Mouse (Mus musculus): Measurements from ENCODE around the gene Acr. TPM values are rescaled to one million over a fixed set of nuclear protein-coding genes. Genes with fewer than 3 reads are reported as not detected.

The Acr gene
- polyA plus RNA-seq, 1 experiment from 2014 or later = 0.14 TPM

DNA sequence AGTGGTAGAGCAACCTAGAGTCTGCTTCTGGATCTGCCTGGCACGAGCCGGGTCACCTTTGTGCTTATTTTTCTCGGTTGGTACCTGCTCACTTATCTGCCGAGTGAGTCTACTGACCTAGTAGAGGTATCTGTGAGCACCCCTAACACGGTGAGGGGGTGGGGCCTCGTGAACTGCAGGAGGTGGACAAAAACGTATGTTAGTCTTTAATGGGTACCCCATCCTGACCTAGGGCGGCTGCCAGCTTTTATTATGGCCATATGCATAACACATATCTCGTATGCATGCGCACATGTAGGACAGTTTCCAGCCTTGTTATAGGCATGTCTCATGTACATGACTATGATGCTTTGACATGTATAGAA is 34.3 kb upstream of the Acr start:
- Histone ChIP-seq H3K4me2 (ENCODE audit: low read depth, low read length) (no peak overlapping the region), H3K36me3 (ENCODE audit: control insufficient read depth, insufficient read depth, low read length) (no peaks in the 10 kb centered on the region), H3K27ac (ENCODE audit: low read length) (no peak overlapping the region), H3K9me3 (ENCODE audit: control insufficient read depth, low read length) (no peaks in the 10 kb centered on the region), H3K4me1 (replicated peaks; ENCODE audit: control insufficient read depth, insufficient read depth, low read length) (no peaks in the 10 kb centered on the region), H3K4me3 (ENCODE audit: low read length) (no peak overlapping the region), H3K27me3 (ENCODE audit: control insufficient read depth, insufficient read depth, low read depth, low read length) (no peaks in the 10 kb centered on the region), H3K9ac (ENCODE audit: low read length) (no peak overlapping the region)
- WGBS = 86% methylated on average over 10 of the region's 10 CpGs
- ATAC-seq (ENCODE audit: low read depth) = no peak

- Histone ChIP-seq H3K27ac (ENCODE audit: low read length) (no peak overlapping the region), H3K36me3 (ENCODE audit: control insufficient read depth, insufficient read depth, low read length) (peaks cover 4% of the 10 kb centered on the region; the same call in 1 of the 2 replicates), H3K4me1 (replicated peaks; ENCODE audit: control insufficient read depth, insufficient read depth, low read length) (0 out of 2 replicates have a peak, but pooled peaks cover 2% of the 10 kb centered on the region), H3K27me3 (ENCODE audit: control insufficient read depth, insufficient read depth, low read depth, low read length) (no peaks in the 10 kb centered on the region), H3K9me3 (ENCODE audit: control insufficient read depth, low read length) (no peaks in the 10 kb centered on the region), H3K4me2 (ENCODE audit: low read depth, low read length) (no peak overlapping the region), H3K9ac (ENCODE audit: low read length) (no peak overlapping the region), H3K4me3 (ENCODE audit: low read length) (no peak overlapping the region)
- 88% methylated on average over 7 of the region's 7 CpGs for WGBS
- no peak for ATAC-seq (ENCODE audit: low read depth)
These were observed 24.0 kb upstream of the Acr start for GRCm38 (mm10) chr15:89544171-89544570.

- H3K27me3 ChIP-seq (ENCODE audit: control insufficient read depth, insufficient read depth, low read depth, low read length) = no peaks in the 10 kb centered on the region
- peak overlapping the region; percentile 51 for H3K4me2 ChIP-seq (ENCODE audit: low read depth, low read length)
- peak overlapping the region; percentile 37 for H3K4me3 ChIP-seq (ENCODE audit: low read length)
- peaks cover 2% of the 10 kb centered on the region; the same call in 1 of the 2 replicates for H3K36me3 ChIP-seq (ENCODE audit: control insufficient read depth, insufficient read depth, low read length)
- H3K4me1 ChIP-seq (replicated peaks; ENCODE audit: control insufficient read depth, insufficient read depth, low read length) = 0 out of 2 replicates have a peak, but pooled peaks cover 2% of the 10 kb centered on the region
- no peak for ATAC-seq (ENCODE audit: low read depth)
- WGBS = 62% methylated on average over 8 of the region's 8 CpGs
- no peaks in the 10 kb centered on the region for H3K9me3 ChIP-seq (ENCODE audit: control insufficient read depth, low read length)
- H3K9ac ChIP-seq (ENCODE audit: low read length) = no peak overlapping the region; the same call in 1 of the 2 replicates
- H3K27ac ChIP-seq (ENCODE audit: low read length) = no peak overlapping the region
These were observed 20.8 kb upstream of the Acr start for GRCm38 (mm10) chr15:89547321-89547720.

- ATAC-seq (ENCODE audit: low read depth) = peak; percentile 58
- H3K27me3 ChIP-seq (ENCODE audit: control insufficient read depth, insufficient read depth, low read depth, low read length) = no peaks in the 10 kb centered on the region
- 30% methylated on average over 57 of the region's 58 CpGs for WGBS
- peak overlapping the region; percentile 37 for H3K4me3 ChIP-seq (ENCODE audit: low read length)
- H3K36me3 ChIP-seq (ENCODE audit: control insufficient read depth, insufficient read depth, low read length) = peaks cover 2% of the 10 kb centered on the region; the same call in 1 of the 2 replicates
- H3K9me3 ChIP-seq (ENCODE audit: control insufficient read depth, low read length) = no peaks in the 10 kb centered on the region
- H3K9ac ChIP-seq (ENCODE audit: low read length) = peak overlapping the region; percentile 27
- peak overlapping the region; percentile 51 for H3K4me2 ChIP-seq (ENCODE audit: low read depth, low read length)
- 0 out of 2 replicates have a peak, but pooled peaks cover 2% of the 10 kb centered on the region for H3K4me1 ChIP-seq (replicated peaks; ENCODE audit: control insufficient read depth, insufficient read depth, low read length)
- H3K27ac ChIP-seq (ENCODE audit: low read length) = no peak overlapping the region
These were observed 20.1 kb upstream of the Acr start for GRCm38 (mm10) chr15:89547824-89548601.

- H3K9ac ChIP-seq (ENCODE audit: low read length) = no peak overlapping the region
- peak overlapping the region; percentile 51 for H3K4me2 ChIP-seq (ENCODE audit: low read depth, low read length)
These were observed 19.3 kb upstream of the Acr start for GRCm38 (mm10) chr15:89548837-89549236.

GRCm38 (mm10) chr15:89550506-89550905 is 17.6 kb upstream of the Acr start:
- H3K27me3 ChIP-seq (ENCODE audit: control insufficient read depth, insufficient read depth, low read depth, low read length) = no peaks in the 10 kb centered on the region; the same call in 1 of the 2 replicates
- no peak overlapping the region for H3K27ac ChIP-seq (ENCODE audit: low read length)
- WGBS = 89% methylated on average over 8 of the region's 8 CpGs
- 0 out of 2 replicates have a peak, but pooled peaks cover 2% of the 10 kb centered on the region for H3K4me1 ChIP-seq (replicated peaks; ENCODE audit: control insufficient read depth, insufficient read depth, low read length)
- no peaks in the 10 kb centered on the region for H3K36me3 ChIP-seq (ENCODE audit: control insufficient read depth, insufficient read depth, low read length)
- H3K9me3 ChIP-seq (ENCODE audit: control insufficient read depth, low read length) = no peaks in the 10 kb centered on the region
- no peak for ATAC-seq (ENCODE audit: low read depth)
- no peak overlapping the region for H3K4me2 ChIP-seq (ENCODE audit: low read depth, low read length)
- H3K9ac ChIP-seq (ENCODE audit: low read length) = no peak overlapping the region
- H3K4me3 ChIP-seq (ENCODE audit: low read length) = no peak overlapping the region

More at GRCm38 (mm10) chr15:89548837-89549236, 19.3 kb upstream of the Acr start:
- H3K9me3 ChIP-seq (ENCODE audit: control insufficient read depth, low read length) = no peaks in the 10 kb centered on the region
- H3K36me3 ChIP-seq (ENCODE audit: control insufficient read depth, insufficient read depth, low read length) = peaks cover 2% of the 10 kb centered on the region; the same call in 1 of the 2 replicates
- H3K4me3 ChIP-seq (ENCODE audit: low read length) = no peak overlapping the region; the same call in 1 of the 2 replicates
- 41% methylated on average over 11 of the region's 11 CpGs for WGBS
- H3K27ac ChIP-seq (ENCODE audit: low read length) = no peak overlapping the region
- peak; percentile 9; the same call in 1 of the 2 replicates for ATAC-seq (ENCODE audit: low read depth)
- 0 out of 2 replicates have a peak, but pooled peaks cover 2% of the 10 kb centered on the region for H3K4me1 ChIP-seq (replicated peaks; ENCODE audit: control insufficient read depth, insufficient read depth, low read length)
- no peaks in the 10 kb centered on the region for H3K27me3 ChIP-seq (ENCODE audit: control insufficient read depth, insufficient read depth, low read depth, low read length)

DNA sequence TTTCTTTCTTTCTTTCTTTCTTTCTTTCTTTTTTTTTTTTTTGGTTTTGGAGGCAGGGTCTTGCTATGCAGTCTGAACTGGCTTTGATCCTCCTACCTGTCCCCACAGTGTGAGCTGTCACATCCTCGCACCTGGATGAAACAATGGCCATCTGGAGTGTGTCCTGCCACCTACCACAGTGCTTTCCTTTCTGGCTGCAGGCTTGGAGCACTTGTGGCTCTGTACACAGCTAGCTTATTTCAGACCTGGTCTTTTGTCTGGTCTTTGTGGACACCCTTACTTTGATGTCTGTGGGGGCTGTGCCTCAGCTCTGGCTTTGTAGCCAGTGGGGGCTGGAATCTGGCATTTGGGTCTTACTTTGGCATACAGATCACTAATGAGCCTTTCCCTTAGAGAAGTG is 16.4 kb upstream of the Acr start:
- WGBS = 86% methylated on average over 1 of the region's 1 CpGs
- no peak for ATAC-seq (ENCODE audit: low read depth)
- Histone ChIP-seq H3K4me1 (replicated peaks; ENCODE audit: control insufficient read depth, insufficient read depth, low read length) (peaks cover 3% of the 10 kb centered on the region; the same call in 1 of the 2 replicates), H3K4me3 (ENCODE audit: low read length) (no peak overlapping the region), H3K36me3 (ENCODE audit: control insufficient read depth, insufficient read depth, low read length) (no peaks in the 10 kb centered on the region), H3K4me2 (ENCODE audit: low read depth, low read length) (no peak overlapping the region), H3K27ac (ENCODE audit: low read length) (no peak overlapping the region), H3K27me3 (ENCODE audit: control insufficient read depth, insufficient read depth, low read depth, low read length) (peaks cover 5% of the 10 kb centered on the region), H3K9me3 (ENCODE audit: control insufficient read depth, low read length) (no peaks in the 10 kb centered on the region), H3K9ac (ENCODE audit: low read length) (no peak overlapping the region)

- peaks cover 26% of the 10 kb centered on the region for H3K27me3 ChIP-seq (ENCODE audit: control insufficient read depth, insufficient read depth, low read depth, low read length)
- 80% methylated on average over 6 of the region's 6 CpGs for WGBS
- H3K36me3 ChIP-seq (ENCODE audit: control insufficient read depth, insufficient read depth, low read length) = no peaks in the 10 kb centered on the region
These were observed 12.5 kb upstream of the Acr start for GRCm38 (mm10) chr15:89555591-89555990.

DNA sequence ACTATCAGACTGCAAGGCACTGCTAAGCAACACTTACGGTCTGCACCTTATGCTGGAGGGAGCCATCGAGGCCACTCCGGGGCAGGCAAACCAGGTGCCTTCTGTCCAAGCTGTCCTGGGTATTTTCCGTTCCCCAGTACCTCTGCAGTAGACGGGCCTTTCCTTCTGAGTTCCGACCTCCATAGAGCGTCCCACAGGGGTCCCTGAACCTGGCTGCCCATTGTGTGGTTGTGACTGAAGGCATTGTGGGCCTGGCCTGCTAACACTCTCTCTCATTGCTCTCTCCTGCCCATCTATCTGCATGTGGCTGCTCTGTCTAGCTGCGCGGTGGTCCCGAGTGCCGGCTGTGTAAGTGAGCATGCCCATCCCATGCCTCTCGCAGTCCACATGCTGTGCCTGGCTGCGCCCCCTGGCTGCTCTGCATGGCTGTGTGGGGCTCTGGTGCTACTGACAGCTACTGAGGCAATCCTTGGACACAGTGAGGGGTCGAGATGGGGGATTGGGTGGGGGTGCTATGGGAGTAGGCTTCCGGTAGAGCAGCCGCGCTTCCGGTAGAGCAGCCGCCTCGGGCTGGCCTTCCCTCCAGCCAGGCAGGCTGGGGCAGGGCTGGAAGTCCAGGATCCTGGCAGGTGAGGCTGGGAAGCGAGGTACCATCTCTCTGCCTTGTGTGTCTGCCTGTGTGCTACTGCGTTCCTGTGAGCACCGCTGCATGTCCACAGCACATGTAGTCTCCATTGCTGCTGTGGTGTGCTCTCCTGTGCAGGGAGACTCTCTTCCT is 11.5 kb upstream of the Acr start:
- H3K27ac ChIP-seq (ENCODE audit: low read length) = no peak overlapping the region
- 31% methylated on average over 23 of the region's 23 CpGs for WGBS
- no peak overlapping the region for H3K9ac ChIP-seq (ENCODE audit: low read length)

More at GRCm38 (mm10) chr15:89555591-89555990, 12.5 kb upstream of the Acr start:
- Histone ChIP-seq H3K27ac (ENCODE audit: low read length) (no peak overlapping the region), H3K9ac (ENCODE audit: low read length) (no peak overlapping the region), H3K4me1 (replicated peaks; ENCODE audit: control insufficient read depth, insufficient read depth, low read length) (peaks cover 17% of the 10 kb centered on the region; the same call in 1 of the 2 replicates), H3K9me3 (ENCODE audit: control insufficient read depth, low read length) (no peaks in the 10 kb centered on the region), H3K4me3 (ENCODE audit: low read length) (no peak overlapping the region), H3K4me2 (ENCODE audit: low read depth, low read length) (no peak overlapping the region)
- ATAC-seq (ENCODE audit: low read depth) = no peak

More for the DNA sequence above, 11.5 kb upstream of the Acr start:
- peak; percentile 31 for ATAC-seq (ENCODE audit: low read depth)
- Histone ChIP-seq H3K9me3 (ENCODE audit: control insufficient read depth, low read length) (no peaks in the 10 kb centered on the region), H3K36me3 (ENCODE audit: control insufficient read depth, insufficient read depth, low read length) (no peaks in the 10 kb centered on the region), H3K4me1 (replicated peaks; ENCODE audit: control insufficient read depth, insufficient read depth, low read length) (peaks cover 17% of the 10 kb centered on the region; the same call in 1 of the 2 replicates), H3K4me3 (ENCODE audit: low read length) (0 out of 2 replicates have a peak overlapping the region, but pooled peaks have one; percentile 3), H3K27me3 (ENCODE audit: control insufficient read depth, insufficient read depth, low read depth, low read length) (peaks cover 26% of the 10 kb centered on the region), H3K4me2 (ENCODE audit: low read depth, low read length) (peak overlapping the region; percentile 36)

All from lung, embryonic 16.5 days (tissue).